Mouse (Mus musculus) ES-E14 (cell line): ENCODE measurements around the gene Kat6b. TPM values are rescaled to one million over a fixed set of nuclear protein-coding genes. Genes with fewer than 3 reads are reported as not detected.

Experiments used
- DNase-seq: peaks from one replicate; pipeline ENCODE4 v3.0.0-alpha.2; 2013; ENCODE audit warnings: low read depth, low spot score
- H3K27ac ChIP-seq: 2 replicates; pipeline ENCODE4 v1.5.1; 2012; ENCODE audit warnings: low read depth, mild to moderate bottlenecking, low read length, moderate library complexity, mixed read lengths; ENCODE audit not compliant: poor library complexity, insufficient read depth, severe bottlenecking
- H3K36me3 ChIP-seq: 2 replicates; pipeline ENCODE4 v1.6.1; 2012; ENCODE audit warnings: mild to moderate bottlenecking, low read length, moderate library complexity, mixed read lengths; ENCODE audit not compliant: control insufficient read depth, poor library complexity, insufficient read depth, severe bottlenecking
- H3K4me1 ChIP-seq, 2 experiments: fragments of 150-350 bp in 1 of 2; sonication (generic) in 1 of 2; 2 replicates each; pipeline ENCODE4 v1.6.1; 2012; ENCODE audit warnings: low read length in 2 of 2, mild to moderate bottlenecking in 1 of 2, mixed read lengths in 1 of 2; ENCODE audit not compliant: control insufficient read depth in 2 of 2, insufficient read depth in 2 of 2, poor library complexity in 1 of 2
- H3K4me3 ChIP-seq, 2 experiments: fragments of 150-350 bp in 1 of 2; sonication (generic) in 1 of 2; 2 replicates each; pipeline ENCODE4 v1.5.1; 2012; ENCODE audit warnings: low read length in 2 of 2, low read depth in 1 of 2, mild to moderate bottlenecking in 1 of 2, mixed read lengths in 1 of 2; ENCODE audit not compliant: insufficient read depth in 1 of 2, poor library complexity in 1 of 2, severe bottlenecking in 1 of 2
- H3K9ac ChIP-seq: 2 replicates; pipeline ENCODE4 v1.6.1; 2012; ENCODE audit warnings: low read depth, mild to moderate bottlenecking, low read length, mixed read lengths; ENCODE audit not compliant: poor library complexity, insufficient read depth, severe bottlenecking
- H3K9me3 ChIP-seq: fragments of 150-350 bp; sonication (generic); 2 replicates; pipeline ENCODE4 v1.6.1; 2012; ENCODE audit warnings: low read depth, mild to moderate bottlenecking, low read length; ENCODE audit not compliant: control insufficient read depth, insufficient read depth
- CHD2 ChIP-seq: IDR thresholded peaks from 2 replicates; pipeline ENCODE4 v1.6.1; 2014; ENCODE audit warnings: mild to moderate bottlenecking, low read depth, low read length, inconsistent platforms
- HCFC1 ChIP-seq: IDR thresholded peaks from 2 replicates; pipeline ENCODE4 v1.6.1; 2012; ENCODE audit warnings: low read length, inconsistent platforms, borderline replicate concordance; ENCODE audit not compliant: insufficient read depth
- MAFK ChIP-seq: IDR thresholded peaks from 2 replicates; pipeline ENCODE4 v1.6.1; 2014; ENCODE audit warnings: mild to moderate bottlenecking, low read depth, low read length, inconsistent platforms; ENCODE audit not compliant: insufficient read depth
- ZC3H11A ChIP-seq: IDR thresholded peaks from 2 replicates; pipeline ENCODE4 v1.6.1; 2012; ENCODE audit warnings: low read depth, mild to moderate bottlenecking, inconsistent platforms, low read length, borderline replicate concordance
- ZNF384 ChIP-seq: IDR thresholded peaks from 2 replicates; pipeline ENCODE4 v1.6.1; 2012; ENCODE audit warnings: low read depth, low read length, inconsistent platforms
- in situ Hi-C, 2 experiments: fragments of 600-800 bp; cut with MboI; formaldehyde crosslinking; loops; one replicate each; pipeline ENCODE4 v1.15.1; 2025; ENCODE audit warnings: low sequenced_read_pairs in 2 of 2, inconsistent platforms in 1 of 2; ENCODE audit not compliant: unreplicated experiment in 2 of 2
- total RNA-seq: library from RNA; depleted of rRNA; stranded (reverse); fragments of 300-350 nt; gene quantifications from 2 replicates; pipeline ENCODE4 v1.2.3, GENCODE M21; 2012

The Kat6b gene
- total RNA-seq, 1 experiment = 172 TPM

GRCm38 (mm10) chr14:21539731-21540130 lies 58.5 kb downstream of the Kat6b start:
- peaks cover 9% of the 10 kb centered on the region for H3K36me3 ChIP-seq
- TF ChIP-seq ZNF384 (no peak), ZC3H11A (no peak), MAFK (no peak), HCFC1 (no peak), CHD2 (no peak)
- H3K4me1 ChIP-seq = peaks cover 13 to 43% of the 10 kb centered on the region in 2 experiments
- DNase-seq = no peak
- H3K4me3 ChIP-seq = no peak overlapping the region
- H3K27ac ChIP-seq = no peak overlapping the region
- in situ Hi-C loops = no loop called here
- no peaks in the 10 kb centered on the region for H3K9me3 ChIP-seq
- H3K9ac ChIP-seq = no peak overlapping the region

GRCm38 (mm10) chr14:21540361-21540760 lies 59.1 kb downstream of the Kat6b start:
- peaks cover 13 to 43% of the 10 kb centered on the region in 2 experiments for H3K4me1 ChIP-seq
- no peaks in the 10 kb centered on the region for H3K9me3 ChIP-seq
- H3K4me3 ChIP-seq = no peak overlapping the region
- TF ChIP-seq ZNF384 (no peak), CHD2 (no peak), ZC3H11A (no peak), HCFC1 (no peak), MAFK (no peak)
- no peak for DNase-seq
- in situ Hi-C loops = no loop called here
- H3K36me3 ChIP-seq = peaks cover 9% of the 10 kb centered on the region
- no peak overlapping the region for H3K27ac ChIP-seq
- no peak overlapping the region for H3K9ac ChIP-seq

- no peak overlapping the region for H3K9ac ChIP-seq
- peaks cover 4% of the 10 kb centered on the region; the same call in 1 of the 2 replicates for H3K36me3 ChIP-seq
- H3K27ac ChIP-seq = no peak overlapping the region
- no peaks in the 10 kb centered on the region for H3K9me3 ChIP-seq
- H3K4me3 ChIP-seq = no peak overlapping the region
- DNase-seq = no peak
- in situ Hi-C loops = no loop called here
- peaks cover 5 to 20% of the 10 kb centered on the region in 2 experiments; a peak in 3 of 4 replicates for H3K4me1 ChIP-seq
- TF ChIP-seq CHD2 (no peak), ZNF384 (no peak)
Measured at GRCm38 (mm10) chr14:21545529-21545928, 64.3 kb downstream of the Kat6b start.

- H3K36me3 ChIP-seq = peaks cover 4% of the 10 kb centered on the region; the same call in 1 of the 2 replicates
- H3K4me3 ChIP-seq = no peak overlapping the region
- in situ Hi-C loops = no loop called here
- no peak overlapping the region for H3K27ac ChIP-seq
- no peaks in the 10 kb centered on the region for H3K9me3 ChIP-seq
- no peak overlapping the region for H3K9ac ChIP-seq
- TF ChIP-seq MAFK (no peak), ZC3H11A (no peak), HCFC1 (no peak), ZNF384 (no peak), CHD2 (no peak)
- peaks cover 4 to 14% of the 10 kb centered on the region in 2 experiments; a peak in 2 of 4 replicates for H3K4me1 ChIP-seq
- DNase-seq = no peak
Measured at GRCm38 (mm10) chr14:21546351-21546750, 65.1 kb downstream of the Kat6b start.

- no peak overlapping the region for H3K4me3 ChIP-seq
- TF ChIP-seq CHD2 (no peak), ZC3H11A (no peak), ZNF384 (no peak)
- H3K9me3 ChIP-seq = no peaks in the 10 kb centered on the region
- peaks cover 2% of the 10 kb centered on the region; the same call in 1 of the 2 replicates for H3K36me3 ChIP-seq
- no peak overlapping the region for H3K27ac ChIP-seq
- H3K4me1 ChIP-seq = peaks cover 7 to 13% of the 10 kb centered on the region in 2 experiments; a peak in 3 of 4 replicates
- no peak overlapping the region for H3K9ac ChIP-seq
- no peak for DNase-seq
- in situ Hi-C loops = no loop called here
Measured at GRCm38 (mm10) chr14:21547297-21547696, 66.1 kb downstream of the Kat6b start.
